Mouse (Mus musculus) small intestine, adult 2 months (tissue): ENCODE measurements around the gene Stom. TPM values are rescaled to one million over a fixed set of nuclear protein-coding genes. Genes with fewer than 3 reads are reported as not detected.

Experiments
- H3K27ac ChIP-seq: fragments of 200-500 bp; 2 replicates; pipeline ENCODE4 v1.5.1; 2012; ENCODE audit warnings: low read depth, low read length, control low read depth, inconsistent platforms; ENCODE audit not compliant: insufficient read depth
- H3K27me3 ChIP-seq: fragments of 200-500 bp; 2 replicates; pipeline ENCODE4 v1.6.1; 2012; ENCODE audit warnings: mild to moderate bottlenecking, moderate library complexity, low read length, inconsistent platforms; ENCODE audit not compliant: control insufficient read depth, insufficient read depth
- H3K36me3 ChIP-seq: fragments of 200-500 bp; 2 replicates; pipeline ENCODE4 v1.6.1; 2012; ENCODE audit warnings: mild to moderate bottlenecking, low read length, control low read depth, inconsistent platforms; ENCODE audit not compliant: control insufficient read depth, insufficient read depth
- H3K4me1 ChIP-seq: fragments of 200-500 bp; 2 replicates; pipeline ENCODE4 v1.6.1; 2012; ENCODE audit warnings: low read length, inconsistent platforms, mixed read lengths; ENCODE audit not compliant: control insufficient read depth, insufficient read depth, insufficient read length
- H3K4me3 ChIP-seq: fragments of 200-500 bp; 2 replicates; pipeline ENCODE4 v1.5.1; 2012; ENCODE audit warnings: low read depth, mild to moderate bottlenecking, control low read depth, inconsistent platforms, low read length, moderate library complexity
- CTCF ChIP-seq: fragments of 200-500 bp; IDR thresholded peaks from 2 replicates; pipeline ENCODE4 v1.5.1; 2012; ENCODE audit warnings: low read depth, mild to moderate bottlenecking, control low read depth, inconsistent platforms, low read length, moderate library complexity, mixed read lengths; ENCODE audit not compliant: insufficient replicate concordance, insufficient read length; ENCODE audit errors: extremely low read depth
- POLR2A ChIP-seq: fragments of 200-500 bp; IDR thresholded peaks from 2 replicates; pipeline ENCODE4 v1.6.1; 2012; ENCODE audit warnings: low read depth, mild to moderate bottlenecking, control low read depth, inconsistent platforms, low read length, moderate library complexity
- WGBS: fragments of 180-500 bp; shearing (Covaris S2); methylation state at CpG from one replicate; pipeline ENCODE4 v1.1.7; 2018; 5-methylcytosine and 5-hydroxymethylcytosine counted together
- polyA plus RNA-seq: library from polyadenylated mRNA; depleted of rRNA; stranded (reverse); fragments of >200 nt; gene quantifications from 2 replicates; pipeline ENCODE4 v1.2.3, GENCODE M21; 2012; rRNA removed

Stom gene
- 19.9 and 55.4 TPM in 2 replicates for polyA plus RNA-seq

DNA sequence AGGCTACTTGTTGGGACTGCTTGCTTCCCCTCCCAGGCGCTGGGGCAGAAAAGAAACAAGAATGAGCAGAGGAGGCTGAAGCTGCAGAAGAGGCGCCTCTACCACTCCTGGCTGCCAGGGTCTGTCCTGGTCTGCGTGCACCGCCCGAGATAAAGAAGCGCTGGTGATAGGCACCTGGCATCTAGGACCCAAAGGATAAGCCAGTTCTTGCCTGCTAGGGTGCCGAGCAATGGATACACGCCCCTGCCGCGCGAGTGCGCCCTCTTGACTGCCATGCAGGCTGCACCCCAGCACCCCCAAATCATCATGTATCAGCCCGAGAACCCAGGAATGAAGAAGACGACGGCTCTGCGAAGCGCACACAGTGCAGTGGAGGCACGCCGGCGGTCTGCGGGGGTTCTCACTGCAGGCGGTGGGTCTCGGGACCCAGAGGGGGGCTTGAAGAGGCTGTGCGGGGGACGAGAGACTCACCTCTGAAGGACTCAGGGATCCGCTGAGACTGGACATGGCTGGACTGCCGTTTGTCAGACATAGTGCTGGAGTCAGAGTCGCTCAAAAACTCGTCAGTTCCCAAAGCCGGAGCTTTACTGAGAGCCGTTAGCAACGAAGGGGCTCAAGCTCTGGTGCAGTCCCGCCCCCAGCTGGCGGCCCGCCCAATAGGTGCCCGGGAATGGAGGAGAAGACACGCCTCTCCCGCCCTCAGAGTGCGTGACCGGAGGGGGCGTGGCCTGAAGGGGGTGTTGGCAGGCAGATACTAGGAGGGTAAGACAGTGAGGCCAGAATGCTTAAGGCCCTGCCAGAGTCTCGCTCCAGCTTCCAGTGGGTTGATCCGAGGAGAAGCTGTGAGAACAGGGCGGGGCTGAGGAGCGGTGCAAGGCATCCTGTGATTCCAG, at the start of gene Stom:
Gene Stom, minus strand, starts transcription at position 589 of the 893 bp plus-strand sequence.
- Histone ChIP-seq H3K4me1 (peaks cover 18% of the 10 kb centered on the region), H3K27ac (peak within 1 kb of the TSS; percentile 81), H3K36me3 (no peaks in the 10 kb centered on the region), H3K27me3 (no peaks in the 10 kb centered on the region), H3K4me3 (peak within 1 kb of the TSS; percentile 74)
- 0 out of 2 replicates have a peak, but pooled peaks have one; percentile 3 for TF ChIP-seq CTCF
- TF ChIP-seq POLR2A = peak; percentile 61; the same call in 1 of the 2 replicates
- under 1% methylated on average over 45 of the region's 45 CpGs for WGBS

DNA sequence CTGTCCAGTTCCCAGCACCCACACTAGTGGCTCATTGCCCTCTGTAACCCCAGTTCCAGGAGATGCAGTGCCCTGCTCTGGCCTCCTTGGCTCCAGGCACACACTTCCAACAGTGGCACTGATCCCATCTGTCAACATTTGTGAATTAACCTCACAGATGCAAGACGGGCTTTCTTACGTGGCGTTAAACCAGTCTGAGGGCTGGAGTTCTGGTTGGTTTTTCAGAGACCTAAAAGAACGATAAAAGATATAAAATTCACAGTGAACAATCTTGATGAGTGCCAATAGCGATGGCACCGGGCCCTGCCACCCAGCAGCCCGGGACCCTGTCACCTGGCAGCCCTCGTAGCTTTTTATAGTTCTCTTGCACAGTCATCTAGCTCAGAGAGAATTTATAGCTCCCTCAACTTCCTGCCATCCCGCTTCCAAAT, 48.7 kb upstream of the Stom start:
- TF ChIP-seq POLR2A (no peak), CTCF (no peak)
- Histone ChIP-seq H3K4me3 (no peak overlapping the region), H3K4me1 (no peaks in the 10 kb centered on the region), H3K27ac (no peak overlapping the region), H3K36me3 (no peaks in the 10 kb centered on the region), H3K27me3 (no peaks in the 10 kb centered on the region)
- whole genome bisulfite sequencing = 65% methylated on average over 9 of the region's 9 CpGs

DNA sequence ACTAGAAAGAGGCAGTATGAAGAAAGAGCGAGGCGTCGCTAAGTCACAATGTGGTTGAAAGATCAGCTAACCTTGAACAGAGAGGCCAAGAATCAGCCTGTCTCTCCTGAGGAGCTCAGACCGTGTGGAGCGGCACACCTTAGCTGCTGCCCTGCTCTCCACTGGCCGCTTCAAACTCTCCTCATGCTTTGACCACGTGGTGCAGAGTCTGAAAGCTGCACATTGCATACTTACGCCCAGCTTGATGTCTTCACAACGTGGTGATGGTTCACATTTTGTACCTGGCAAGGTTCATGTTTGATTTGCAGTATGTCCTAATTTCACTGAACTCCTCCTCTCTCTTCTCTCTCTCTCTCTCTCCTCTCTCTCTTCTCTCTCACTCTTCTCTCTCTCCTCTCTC, 42.5 kb upstream of the Stom start:
- WGBS = 55% methylated on average over 9 of the region's 9 CpGs
- Histone ChIP-seq H3K27ac (no peak overlapping the region), H3K27me3 (no peaks in the 10 kb centered on the region), H3K4me3 (no peak overlapping the region), H3K36me3 (no peaks in the 10 kb centered on the region), H3K4me1 (no peaks in the 10 kb centered on the region)
- TF ChIP-seq POLR2A = no peak
- TF ChIP-seq CTCF = no peak

DNA sequence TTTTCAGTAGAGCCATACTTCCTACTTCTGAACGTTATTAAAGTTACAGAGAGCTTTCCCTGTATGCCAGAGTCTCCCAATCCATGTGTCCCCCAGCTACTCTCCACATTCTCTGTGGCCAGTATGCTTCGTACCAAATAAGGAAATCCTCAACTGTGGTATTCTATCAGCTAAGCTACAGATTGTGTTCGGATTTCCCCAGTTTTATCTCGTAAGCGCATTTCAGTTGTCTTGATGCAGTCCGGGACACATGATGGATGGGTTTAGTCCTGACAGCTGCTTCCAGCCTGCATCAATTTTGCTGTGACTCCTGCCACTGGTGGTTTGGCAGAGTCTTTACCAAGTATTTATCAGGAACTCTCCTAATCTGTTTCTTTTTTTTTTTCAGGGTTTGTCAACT, 40.8 kb upstream of the Stom start:
- no peaks in the 10 kb centered on the region for H3K27me3 ChIP-seq

DNA sequence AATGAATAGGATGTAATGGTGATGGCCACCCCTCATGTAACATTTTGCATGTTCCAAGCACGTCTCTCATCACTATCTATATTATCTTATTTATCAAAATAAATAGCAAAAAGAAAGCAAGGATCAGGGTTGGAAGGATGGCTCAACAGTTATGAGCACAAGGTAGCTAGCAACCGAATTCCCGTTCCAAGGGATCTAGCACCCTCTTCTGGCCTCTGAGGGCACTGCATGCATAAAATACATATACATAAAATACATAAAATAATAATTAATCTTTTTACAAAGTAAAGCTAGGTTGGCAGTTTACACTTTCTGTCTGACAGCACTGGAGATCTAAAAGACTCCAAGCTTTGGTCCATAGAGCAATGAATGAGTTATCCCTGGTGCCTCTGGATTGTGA, 36.2 kb upstream of the Stom start:
- H3K27me3 ChIP-seq = no peaks in the 10 kb centered on the region
- H3K4me3 ChIP-seq = no peak overlapping the region
- no peak overlapping the region for H3K27ac ChIP-seq
- H3K36me3 ChIP-seq = no peaks in the 10 kb centered on the region
- 26% methylated on average over 3 of the region's 3 CpGs for WGBS
- no peaks in the 10 kb centered on the region for H3K4me1 ChIP-seq
- TF ChIP-seq CTCF = peak; percentile 64; the same call in 1 of the 2 replicates
- no peak for TF ChIP-seq POLR2A

More for the DNA sequence above, 40.8 kb upstream of the Stom start:
- H3K27ac ChIP-seq = no peak overlapping the region
- H3K4me1 ChIP-seq = no peaks in the 10 kb centered on the region
- no peak overlapping the region for H3K4me3 ChIP-seq
- no peaks in the 10 kb centered on the region for H3K36me3 ChIP-seq
- WGBS = 15% methylated on average over 6 of the region's 6 CpGs
- no peak for TF ChIP-seq CTCF
- no peak for TF ChIP-seq POLR2A

DNA sequence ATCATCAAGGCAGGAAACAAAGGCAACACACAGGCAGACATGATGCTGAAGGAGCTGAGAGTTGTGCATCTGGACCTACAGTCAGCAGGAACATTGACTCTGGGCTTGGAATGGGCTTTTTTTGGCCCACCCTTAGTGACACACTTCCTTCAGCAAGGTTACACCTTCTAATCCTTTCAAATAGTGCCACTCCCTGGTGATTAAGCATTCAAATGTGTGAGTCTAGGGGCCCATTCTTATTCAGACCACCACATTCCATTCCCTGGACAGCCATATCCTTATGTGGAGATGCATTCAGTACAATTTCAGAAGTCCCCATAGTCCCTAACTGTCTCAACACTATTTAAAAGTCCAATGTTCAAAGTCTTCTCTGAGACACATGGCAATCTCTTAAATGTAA, 33.9 kb upstream of the Stom start:
- H3K36me3 ChIP-seq = no peaks in the 10 kb centered on the region
- no peaks in the 10 kb centered on the region; the same call in 1 of the 2 replicates for H3K27me3 ChIP-seq
- TF ChIP-seq CTCF (no peak), POLR2A (no peak)

DNA sequence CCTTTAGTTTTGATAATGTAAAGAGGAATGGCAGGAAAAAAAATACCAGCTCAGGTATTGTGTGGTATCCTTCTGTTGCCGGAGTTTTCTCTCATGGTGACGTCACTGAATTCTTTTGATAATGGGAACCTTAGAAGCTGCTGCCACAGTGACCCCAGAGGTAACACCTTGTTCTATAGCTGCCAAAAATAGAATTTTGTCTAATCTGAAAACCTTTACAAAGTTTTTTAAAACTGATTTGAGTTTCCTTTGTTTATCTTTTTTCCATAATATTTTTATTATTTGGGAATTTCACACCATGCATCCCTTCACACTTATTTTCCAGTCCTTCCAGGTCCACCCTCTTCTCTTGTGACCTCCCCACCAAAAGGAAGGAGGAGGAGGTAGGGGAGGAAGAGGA, 30.9 kb upstream of the Stom start, which contains the start of gene 4930568D16Rik:
Gene 4930568D16Rik, minus strand, starts transcription at position 101 of the 400 bp plus-strand sequence.
- no peak within 1 kb of the TSS for H3K4me3 ChIP-seq
- TF ChIP-seq POLR2A = no peak
- no peak for TF ChIP-seq CTCF
- H3K27me3 ChIP-seq = no peaks in the 10 kb centered on the region; the same call in 1 of the 2 replicates
- H3K27ac ChIP-seq = no peak within 1 kb of the TSS
- WGBS = 52% methylated on average over 2 of the region's 2 CpGs
- H3K4me1 ChIP-seq = no peaks in the 10 kb centered on the region
- H3K36me3 ChIP-seq = no peaks in the 10 kb centered on the region

More for the DNA sequence above, 33.9 kb upstream of the Stom start:
- Histone ChIP-seq H3K4me3 (no peak overlapping the region), H3K4me1 (no peaks in the 10 kb centered on the region), H3K27ac (no peak overlapping the region)
